Mouse (Mus musculus): ENCODE results near the gene Aldh1a3.

Aldh1a3 gene

DNA sequence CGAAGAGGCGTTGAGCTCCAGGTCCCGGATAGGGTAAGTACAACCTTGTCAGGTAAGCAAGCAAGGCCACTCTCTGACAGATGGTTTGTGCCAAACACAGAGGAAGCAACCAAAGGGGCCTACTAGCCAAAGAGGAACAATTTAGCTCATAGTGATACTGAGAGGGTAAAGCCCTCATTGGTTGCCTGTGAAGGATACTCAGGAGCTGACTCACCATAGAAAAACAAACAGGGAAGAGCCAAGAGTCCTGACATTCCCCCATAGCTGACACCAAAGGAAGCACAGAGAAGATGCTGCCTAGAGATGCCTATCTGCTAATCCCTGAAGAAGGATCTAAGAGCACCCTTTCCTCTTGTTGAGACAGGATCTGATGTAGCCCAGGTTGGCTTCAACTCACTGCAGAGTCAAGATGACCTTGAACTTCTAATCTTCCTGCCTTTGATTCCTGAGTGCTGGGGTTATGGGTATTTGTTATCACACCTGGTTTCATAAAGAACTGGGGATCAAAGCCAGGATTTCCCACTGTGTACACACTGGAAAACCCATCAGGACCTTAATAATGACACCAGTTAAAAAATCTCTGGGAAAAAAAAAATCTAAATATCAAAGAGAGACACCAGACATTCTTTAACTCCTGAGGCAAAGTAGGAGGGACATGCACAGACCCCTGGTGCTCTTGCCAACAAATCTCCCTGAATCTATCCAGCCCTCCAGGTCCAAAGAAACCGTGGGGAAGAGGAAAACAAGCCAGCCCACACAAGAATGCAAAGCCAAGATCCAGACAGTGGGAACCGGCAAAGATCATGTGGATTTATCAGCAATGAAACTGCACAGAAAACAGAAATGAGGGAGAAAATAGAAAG lies 58.0 kb downstream of the Aldh1a3 start:
- DNase-seq, result no peak

DNA sequence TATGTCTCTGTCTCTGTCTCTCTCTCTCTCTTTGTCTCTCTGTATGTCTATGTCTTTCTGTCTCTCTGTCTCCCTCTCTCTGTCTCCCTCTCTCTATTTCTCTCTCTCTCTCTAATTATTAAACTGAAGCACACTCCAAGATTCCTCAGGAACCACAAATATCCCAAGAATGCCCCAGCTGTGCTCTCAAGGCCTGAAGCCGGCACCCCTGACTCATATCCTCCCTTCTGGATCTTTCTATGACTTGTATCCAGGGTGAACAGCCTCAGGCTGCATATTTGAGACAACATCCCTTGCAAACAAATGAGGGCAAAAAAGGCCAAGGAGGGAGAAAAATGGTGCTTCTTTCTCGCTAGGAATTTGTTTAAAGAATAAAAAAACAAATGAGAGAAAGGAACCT lies 61.4 kb downstream of the Aldh1a3 start, which contains the start of gene Gm10974:
Gm10974 (plus strand) TSS at position 2 of the 400 bp plus-strand sequence.
- DNase-seq, result no peak

DNA sequence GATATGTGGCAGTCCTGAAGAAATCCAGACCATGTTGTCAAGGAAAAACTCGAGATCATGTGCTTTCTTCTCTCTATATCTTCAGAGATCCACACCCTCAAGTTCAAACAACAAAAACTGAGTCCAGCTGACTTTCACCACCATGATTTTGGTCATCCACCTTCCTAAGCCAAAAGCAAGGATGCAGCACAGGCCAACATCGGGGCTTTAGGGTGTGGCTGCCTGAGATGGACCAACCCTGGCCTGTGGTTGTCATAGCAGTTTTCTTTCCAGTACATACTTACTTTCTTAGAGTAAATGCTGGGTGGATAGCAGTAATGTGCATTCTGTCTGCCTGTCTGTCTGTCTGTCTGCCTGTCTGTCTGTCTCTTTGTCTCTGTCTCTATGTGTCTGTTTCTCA lies 61.9 kb downstream of the Aldh1a3 start:
- no peak for DNase-seq

DNA sequence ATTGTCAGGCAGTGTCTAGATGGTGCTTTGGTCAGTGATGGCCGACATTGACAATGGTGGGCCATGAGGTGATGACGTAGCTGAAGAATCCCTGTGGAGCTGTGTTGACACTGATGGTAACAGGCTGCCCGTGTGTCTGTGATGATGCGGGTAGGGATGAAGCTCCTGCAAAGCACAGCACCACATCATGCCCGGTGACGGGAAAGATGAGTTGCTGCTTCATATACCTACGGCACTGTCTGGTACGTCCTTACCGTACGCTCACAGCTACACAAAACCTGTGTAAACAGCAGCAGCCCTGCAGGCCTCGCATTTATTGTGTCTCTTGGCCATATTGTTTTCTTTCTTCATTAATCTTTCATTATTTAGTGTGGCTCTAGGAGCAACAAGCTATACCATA lies 62.8 kb downstream of the Aldh1a3 start:
- DNase-seq, result no peak

DNA sequence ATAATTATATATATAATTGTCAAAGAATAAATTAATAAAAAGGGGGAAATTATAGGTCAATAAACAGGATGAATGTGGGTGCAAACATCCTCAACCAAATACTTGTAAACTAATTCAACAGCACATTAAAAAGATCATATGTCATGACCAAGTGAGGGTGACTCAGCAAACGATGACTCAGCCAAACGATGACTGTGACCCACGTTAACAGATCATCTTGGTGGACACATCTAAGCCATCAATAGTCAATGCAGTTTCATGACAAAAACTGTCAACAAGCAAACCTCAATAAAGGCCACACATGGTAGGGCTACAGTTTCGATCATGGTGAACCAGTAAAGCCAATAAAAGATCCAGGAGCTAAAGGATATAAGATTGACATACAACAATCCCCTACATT lies 68.3 kb downstream of the Aldh1a3 start:
- peak; percentile 63 for DNase-seq

DNA sequence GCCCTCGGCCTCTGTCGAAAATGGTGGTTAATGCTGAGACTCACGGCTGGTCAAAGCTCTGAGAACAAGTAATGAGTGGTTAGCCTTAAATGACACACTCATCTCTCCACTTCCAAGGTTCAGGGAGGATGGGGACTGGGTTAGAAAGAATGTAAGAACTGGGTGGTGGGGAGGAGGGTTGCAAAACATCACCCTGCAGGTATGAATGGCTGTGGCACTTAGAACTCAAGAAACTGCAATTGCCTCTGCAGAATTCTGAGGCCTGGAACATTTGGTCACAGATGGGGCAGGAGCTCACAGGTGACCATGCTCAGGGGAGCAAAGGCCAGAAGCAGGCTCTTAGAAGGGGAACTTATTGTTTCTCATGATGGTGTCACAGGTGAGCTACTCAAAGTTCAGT lies 68.9 kb downstream of the Aldh1a3 start:
- DNase-seq, result no peak

DNA sequence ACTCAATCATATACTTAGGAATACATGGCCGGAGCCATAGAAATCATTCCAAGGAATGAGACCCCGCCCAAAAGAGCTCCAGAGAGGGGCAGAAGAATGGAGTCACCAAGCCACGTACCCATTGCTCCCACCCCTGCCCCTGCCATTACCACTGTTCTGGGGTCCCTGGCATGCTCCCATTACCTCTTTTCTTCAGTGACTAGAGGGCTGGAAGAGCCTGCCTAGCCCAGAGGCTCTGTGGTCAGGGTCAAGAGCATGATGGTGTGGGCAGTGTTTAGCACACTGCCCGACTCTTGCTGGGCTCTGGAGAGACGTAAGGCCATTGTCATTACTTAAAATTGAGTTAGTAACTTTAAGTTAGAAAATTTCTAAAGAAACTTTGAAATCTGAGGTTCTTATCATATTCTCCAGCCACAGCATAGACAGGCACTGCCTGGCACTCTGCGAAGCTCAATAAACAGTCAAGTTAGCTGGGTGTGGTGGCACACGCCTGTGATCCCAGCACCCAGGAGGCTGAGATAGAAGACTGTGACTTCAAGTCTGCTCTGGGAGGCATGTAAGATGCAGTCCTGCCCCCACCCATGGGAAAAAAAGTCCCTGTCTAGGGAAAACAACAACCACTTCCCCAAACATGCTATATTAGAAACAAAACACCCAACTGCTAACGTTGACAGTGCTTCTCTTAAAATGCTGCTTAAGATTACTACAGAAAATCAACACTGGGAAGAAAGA lies 71.4 kb downstream of the Aldh1a3 start:
- peak; percentile 45 for DNase-seq

DNA sequence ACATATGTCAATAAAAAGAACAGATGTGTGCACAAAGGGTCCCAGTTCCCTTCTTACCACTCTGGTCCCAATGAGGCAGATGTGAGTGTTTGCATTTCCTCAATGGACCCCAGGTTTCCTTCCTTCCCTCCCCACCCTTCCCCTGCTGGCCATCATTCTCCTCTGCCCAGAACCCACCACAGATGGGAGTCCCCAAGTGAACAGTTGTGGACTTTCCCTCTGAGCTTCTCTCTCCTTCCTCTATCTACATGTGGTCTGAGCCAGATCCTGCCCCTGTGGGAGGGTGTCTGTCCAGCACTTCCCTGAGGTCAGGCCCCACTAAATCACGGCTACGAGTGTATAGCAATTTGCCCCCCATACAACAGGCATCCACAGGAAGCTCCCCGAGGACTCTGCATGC lies 72.4 kb downstream of the Aldh1a3 start:
- no peak for DNase-seq

DNA sequence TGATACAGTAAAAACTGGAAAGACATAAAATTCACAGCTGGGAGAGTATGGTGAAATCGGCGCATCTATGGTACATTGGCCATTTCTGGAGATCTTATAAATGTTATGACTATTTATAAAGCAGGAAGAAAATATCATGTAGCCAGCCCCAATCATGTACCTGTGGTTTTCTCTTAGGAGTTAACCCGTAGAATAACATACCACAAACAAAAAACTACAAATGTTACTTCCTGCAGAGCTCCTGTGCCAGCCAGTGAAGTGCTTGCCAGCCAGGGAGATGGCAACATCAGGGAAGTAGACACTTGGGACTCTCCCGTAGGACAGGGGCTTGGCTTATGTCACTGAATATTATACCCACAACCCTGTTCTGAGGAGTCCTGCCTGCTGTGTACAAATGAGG lies 76.2 kb downstream of the Aldh1a3 start:
- DNase-seq, result no peak

DNA sequence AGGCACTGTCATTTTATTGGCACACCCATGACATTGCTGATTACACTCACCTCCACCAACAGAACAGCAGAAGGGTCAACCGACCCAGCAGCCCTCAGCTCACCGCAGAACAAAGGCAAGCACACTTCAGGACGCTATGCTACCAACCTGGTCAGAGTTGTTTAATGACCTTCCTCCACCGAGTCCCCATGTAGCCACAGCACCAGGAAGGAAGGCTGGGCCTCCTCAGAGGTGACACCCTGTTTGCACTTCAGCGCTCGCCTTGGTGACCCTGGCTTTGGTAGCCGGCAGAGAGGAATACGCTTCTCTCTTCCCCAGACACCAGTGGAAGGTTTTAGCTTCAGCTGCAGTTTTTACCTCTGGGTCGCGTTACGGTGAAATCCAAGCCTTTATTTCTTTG lies 77.6 kb downstream of the Aldh1a3 start:
- DNase-seq, result no peak

DNA sequence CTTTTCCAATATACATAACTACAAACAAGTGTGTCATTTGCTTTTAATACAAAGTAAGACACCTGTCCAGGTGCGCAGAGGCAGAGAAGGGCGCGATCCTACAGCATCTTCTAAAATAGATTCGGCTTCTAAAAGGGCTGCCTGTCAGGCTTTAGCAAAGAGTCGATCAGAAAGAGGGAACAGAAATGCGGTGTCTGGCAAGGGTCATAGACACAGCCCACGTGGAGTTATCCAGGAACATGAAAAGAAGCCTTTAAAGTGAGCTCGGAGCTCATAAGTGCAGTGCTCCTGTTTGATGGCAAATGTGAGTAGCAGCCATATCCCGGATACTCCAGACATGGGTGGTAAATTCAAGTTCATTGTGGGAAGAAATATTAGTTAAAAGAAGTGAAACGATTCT lies 78.7 kb downstream of the Aldh1a3 start:
- DNase-seq, result no peak

DNA sequence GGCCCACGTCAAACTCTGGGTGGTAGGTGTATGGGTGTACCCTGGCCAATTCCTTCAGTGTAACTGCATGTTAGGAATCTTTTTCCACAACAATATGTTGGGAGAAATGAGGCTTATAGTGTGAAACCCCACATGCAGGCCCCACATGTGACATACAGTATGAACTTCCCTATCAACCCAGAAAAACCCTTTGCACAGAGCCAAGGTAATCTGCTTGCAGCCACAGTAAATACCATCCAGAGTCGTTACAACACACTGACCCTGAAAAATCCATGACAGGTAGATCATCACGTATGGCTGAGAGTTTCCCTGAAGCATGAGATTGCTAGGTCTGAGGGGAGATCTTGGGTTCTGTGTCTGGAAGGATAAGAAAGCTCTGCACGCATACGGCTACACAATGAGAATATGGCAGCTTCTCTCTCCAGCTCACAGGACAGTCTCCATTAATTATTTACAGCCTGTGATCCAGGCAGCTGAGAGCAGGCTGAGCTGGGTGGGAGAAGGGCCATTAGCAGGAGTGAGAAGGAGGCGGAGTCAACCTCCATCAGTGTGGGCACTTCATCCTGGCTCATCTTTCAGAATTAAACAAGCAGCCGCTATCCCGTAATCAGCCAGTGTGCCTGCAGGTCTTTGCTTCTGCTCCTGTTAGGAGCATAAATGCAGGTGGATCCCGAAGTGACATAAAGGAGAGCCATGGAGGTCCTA lies 80.2 kb downstream of the Aldh1a3 start:
- no peak for DNase-seq

DNA sequence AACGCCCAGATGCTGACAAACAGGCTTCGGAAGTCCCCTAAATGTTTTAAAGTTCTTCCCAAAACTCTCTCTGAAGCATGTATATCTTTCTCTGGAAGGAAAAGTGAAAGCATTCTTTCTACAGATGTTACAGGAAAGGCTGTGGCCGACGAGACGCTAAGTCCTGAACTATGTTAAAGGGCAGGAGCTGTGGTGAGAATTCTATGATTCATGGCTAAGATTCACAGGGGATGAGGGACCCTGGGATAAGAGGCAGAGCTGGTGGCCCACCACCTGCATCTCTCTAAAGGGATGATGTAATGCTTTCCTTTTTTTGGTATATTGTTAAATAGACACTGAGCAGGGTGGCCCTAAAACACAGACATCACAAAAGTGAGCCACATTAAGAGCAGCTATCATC lies 84.0 kb downstream of the Aldh1a3 start:
- no peak for DNase-seq

DNA sequence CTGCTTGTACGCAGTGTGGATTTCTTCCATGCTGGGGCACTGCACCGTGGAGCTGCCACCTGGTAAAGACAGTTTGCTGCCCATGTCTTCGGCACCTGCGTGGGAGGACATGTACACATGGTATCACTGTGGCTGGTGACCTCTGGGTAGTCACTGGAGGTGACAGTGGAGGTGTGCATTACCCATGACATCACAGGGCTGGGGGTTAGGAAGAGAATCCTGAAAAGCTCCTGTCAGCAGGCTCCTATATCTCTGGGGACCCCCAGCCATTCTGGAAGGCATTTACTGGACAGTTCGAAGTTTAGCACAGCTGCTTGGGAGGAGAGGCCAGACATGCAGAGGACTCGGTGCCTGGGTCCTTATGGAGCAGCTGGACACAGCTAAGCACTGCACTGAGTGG lies 84.5 kb downstream of the Aldh1a3 start:
- no peak for DNase-seq

DNA sequence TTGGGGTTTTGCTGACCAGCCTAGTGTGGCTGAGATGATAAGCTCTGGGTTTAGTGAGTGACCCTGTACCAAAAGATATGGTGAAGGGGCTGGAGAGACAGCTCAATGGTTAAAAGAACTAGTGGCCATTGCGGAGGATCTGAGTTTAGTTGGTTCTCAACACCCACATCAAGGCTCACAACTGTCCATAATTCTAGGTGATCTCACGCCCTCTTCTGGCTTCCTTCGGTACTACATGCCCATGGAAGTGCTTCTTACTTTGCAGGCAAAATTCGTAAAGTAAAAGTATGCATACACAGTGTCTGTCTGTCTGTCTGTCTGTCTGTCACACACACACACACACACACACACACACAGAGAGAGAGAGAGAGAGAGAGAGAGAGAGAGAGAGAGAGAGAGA lies 85.0 kb downstream of the Aldh1a3 start:
- peak; percentile 63 for DNase-seq
